Mouse (Mus musculus) midbrain, embryonic 12.5 days (tissue): Measurements from ENCODE around the gene Ttll9. TPM values are rescaled to one million over a fixed set of nuclear protein-coding genes. Genes with fewer than 3 reads are reported as not detected.

ENCODE experiments used
- ATAC-seq: fragments of 200-750 bp; cut with Nextera tagmentation; 2 replicates; pipeline ENCODE4 v1.8.0; 2017; ENCODE audit warnings: low read depth, moderate TSS enrichment, moderate library complexity; ENCODE audit not compliant: low FRiP score
- H3K27ac ChIP-seq: fragments of 300-500 bp; sonication (generic); replicated peaks from 2 replicates; pipeline ENCODE4 v1.5.1; 2016; ENCODE audit warnings: mild to moderate bottlenecking
- H3K27me3 ChIP-seq: fragments of 300-500 bp; sonication (generic); 2 replicates; pipeline ENCODE4 v1.6.1; 2016; ENCODE audit warnings: mild to moderate bottlenecking
- H3K36me3 ChIP-seq: fragments of 300-500 bp; sonication (generic); 2 replicates; pipeline ENCODE4 v1.6.1; 2016
- H3K4me1 ChIP-seq: fragments of 300-500 bp; sonication (generic); 2 replicates; pipeline ENCODE4 v1.6.1; 2016
- H3K4me2 ChIP-seq: fragments of 300-500 bp; sonication (generic); replicated peaks from 2 replicates; pipeline ENCODE4 v1.6.1; 2016; ENCODE audit warnings: mild to moderate bottlenecking, moderate library complexity
- H3K4me3 ChIP-seq: fragments of 300-500 bp; sonication (generic); 2 replicates; pipeline ENCODE4 v1.5.1; 2016; ENCODE audit warnings: mild to moderate bottlenecking
- H3K9ac ChIP-seq: fragments of 300-500 bp; sonication (generic); replicated peaks from 2 replicates; pipeline ENCODE4 v1.6.1; 2016; ENCODE audit warnings: mild to moderate bottlenecking, moderate library complexity
- H3K9me3 ChIP-seq: fragments of 300-500 bp; sonication (generic); 2 replicates; pipeline ENCODE4 v1.6.1; 2016; ENCODE audit warnings: mild to moderate bottlenecking
- WGBS: fragments of 180-500 bp; shearing (Covaris S2); methylation state at CpG from one replicate; pipeline ENCODE4 v1.1.7; 2016; 5-methylcytosine and 5-hydroxymethylcytosine counted together
- polyA plus RNA-seq: library from polyadenylated mRNA; unstranded; fragments of >200 nt; fragmentation: Nextera tagmentation; extraction: Ambion mirVana; gene quantifications from 2 replicates; pipeline ENCODE4 v1.2.1, GENCODE M21; 2016

Ttll9 gene
- polyA plus RNA-seq, 1 experiment from 2014 or later: 1.7 TPM

- H3K9me3 ChIP-seq: no peaks in the 10 kb centered on the region
These were observed 81.6 kb downstream of the Ttll9 start for GRCm38 (mm10) chr2:153043886-153044285.

GRCm38 (mm10) chr2:153045884-153046299 is 83.6 kb downstream of the Ttll9 start:
- H3K36me3 ChIP-seq: no peaks in the 10 kb centered on the region
- H3K4me2 ChIP-seq: no peak overlapping the region
- H3K27ac ChIP-seq: peak overlapping the region; percentile 17; the same call in 1 of the 2 replicates
- H3K9me3 ChIP-seq: no peaks in the 10 kb centered on the region
- WGBS: 48% methylated on average over 8 of the region's 8 CpGs
- peaks cover 13% of the 10 kb centered on the region for H3K4me1 ChIP-seq
- ATAC-seq: no peak
- H3K27me3 ChIP-seq: no peaks in the 10 kb centered on the region
- no peak overlapping the region for H3K4me3 ChIP-seq
- no peak overlapping the region for H3K9ac ChIP-seq

More at GRCm38 (mm10) chr2:153043886-153044285, 81.6 kb downstream of the Ttll9 start:
- Histone ChIP-seq H3K4me2 (no peak overlapping the region), H3K27me3 (no peaks in the 10 kb centered on the region), H3K36me3 (no peaks in the 10 kb centered on the region), H3K4me3 (no peak overlapping the region), H3K27ac (no peak overlapping the region), H3K4me1 (peaks cover 9% of the 10 kb centered on the region), H3K9ac (no peak overlapping the region)
- ATAC-seq: no peak
- 62% methylated on average over 3 of the region's 3 CpGs for WGBS

- ATAC-seq: no peak
- H3K4me2 ChIP-seq: no peak overlapping the region; the same call in 1 of the 2 replicates
These were observed 85.7 kb downstream of the Ttll9 start for GRCm38 (mm10) chr2:153047828-153048465.

GRCm38 (mm10) chr2:153049288-153049996 is 87.2 kb downstream of the Ttll9 start:
- Histone ChIP-seq H3K9me3 (no peaks in the 10 kb centered on the region), H3K4me3 (no peak overlapping the region), H3K27ac (no peak overlapping the region), H3K36me3 (peaks cover 6% of the 10 kb centered on the region; the same call in 1 of the 2 replicates), H3K4me2 (no peak overlapping the region), H3K27me3 (peaks cover 26% of the 10 kb centered on the region), H3K9ac (no peak overlapping the region), H3K4me1 (peaks cover 18% of the 10 kb centered on the region)
- 62% methylated on average over 9 of the region's 9 CpGs for WGBS
- ATAC-seq: no peak

More at GRCm38 (mm10) chr2:153047828-153048465, 85.7 kb downstream of the Ttll9 start:
- Histone ChIP-seq H3K27ac (no peak overlapping the region), H3K9ac (no peak overlapping the region), H3K27me3 (peaks cover 20% of the 10 kb centered on the region), H3K36me3 (no peaks in the 10 kb centered on the region), H3K4me3 (no peak overlapping the region), H3K9me3 (no peaks in the 10 kb centered on the region), H3K4me1 (peaks cover 18% of the 10 kb centered on the region)
- WGBS: 45% methylated on average over 17 of the region's 17 CpGs

GRCm38 (mm10) chr2:153049997-153050358 is 87.7 kb downstream of the Ttll9 start:
- Histone ChIP-seq H3K36me3 (peaks cover 10% of the 10 kb centered on the region; the same call in 1 of the 2 replicates), H3K9ac (no peak overlapping the region), H3K4me3 (no peak overlapping the region), H3K9me3 (no peaks in the 10 kb centered on the region), H3K27me3 (peaks cover 26% of the 10 kb centered on the region), H3K4me1 (peaks cover 18% of the 10 kb centered on the region), H3K27ac (no peak overlapping the region), H3K4me2 (no peak overlapping the region)
- no peak for ATAC-seq
- 87% methylated on average over 4 of the region's 4 CpGs for WGBS

- H3K27me3 ChIP-seq: peaks cover 26% of the 10 kb centered on the region
- no peak overlapping the region for H3K9ac ChIP-seq
- no peak overlapping the region for H3K4me2 ChIP-seq
- peaks cover 12% of the 10 kb centered on the region for H3K4me1 ChIP-seq
- H3K36me3 ChIP-seq: peaks cover 10% of the 10 kb centered on the region; the same call in 1 of the 2 replicates
- H3K27ac ChIP-seq: no peak overlapping the region
- no peak overlapping the region for H3K4me3 ChIP-seq
- WGBS: 81% methylated on average over 6 of the region's 6 CpGs
- no peaks in the 10 kb centered on the region for H3K9me3 ChIP-seq
- ATAC-seq: no peak
These were observed 88.8 kb downstream of the Ttll9 start for GRCm38 (mm10) chr2:153051095-153051494.

- Histone ChIP-seq H3K27ac (no peak overlapping the region), H3K4me2 (no peak overlapping the region), H3K27me3 (peaks cover 26% of the 10 kb centered on the region), H3K4me1 (peaks cover 10% of the 10 kb centered on the region; the same call in 1 of the 2 replicates), H3K36me3 (peaks cover 10% of the 10 kb centered on the region; the same call in 1 of the 2 replicates), H3K9me3 (no peaks in the 10 kb centered on the region), H3K9ac (no peak overlapping the region), H3K4me3 (no peak overlapping the region)
- no peak for ATAC-seq
- 83% methylated on average over 9 of the region's 9 CpGs for WGBS
These were observed 89.3 kb downstream of the Ttll9 start for GRCm38 (mm10) chr2:153051537-153051936.

- H3K4me3 ChIP-seq: no peak overlapping the region
- ATAC-seq: no peak
- WGBS: 10% methylated on average over 28 of the region's 30 CpGs
- peaks cover 9% of the 10 kb centered on the region; the same call in 1 of the 2 replicates for H3K4me1 ChIP-seq
- 0 out of 2 replicates have a peak overlapping the region, but pooled peaks have one; percentile 13 for H3K4me2 ChIP-seq
- peaks cover 26% of the 10 kb centered on the region for H3K27me3 ChIP-seq
- no peaks in the 10 kb centered on the region for H3K9me3 ChIP-seq
- H3K36me3 ChIP-seq: peaks cover 10% of the 10 kb centered on the region; the same call in 1 of the 2 replicates
- H3K9ac ChIP-seq: no peak overlapping the region
- H3K27ac ChIP-seq: no peak overlapping the region
These were observed 90.5 kb downstream of the Ttll9 start for GRCm38 (mm10) chr2:153052700-153053351.

GRCm38 (mm10) chr2:153053896-153054295 is 91.6 kb downstream of the Ttll9 start:
- ATAC-seq: no peak
- Histone ChIP-seq H3K4me1 (peaks cover 9% of the 10 kb centered on the region; the same call in 1 of the 2 replicates), H3K4me2 (no peak overlapping the region), H3K9me3 (no peaks in the 10 kb centered on the region), H3K9ac (no peak overlapping the region), H3K27me3 (peaks cover 26% of the 10 kb centered on the region), H3K36me3 (peaks cover 10% of the 10 kb centered on the region; the same call in 1 of the 2 replicates), H3K4me3 (no peak overlapping the region), H3K27ac (no peak overlapping the region)
- WGBS: 88% methylated on average over 8 of the region's 8 CpGs

GRCm38 (mm10) chr2:153055270-153055920 is 93.1 kb downstream of the Ttll9 start:
- Histone ChIP-seq H3K4me2 (no peak overlapping the region), H3K27ac (no peak overlapping the region), H3K27me3 (peaks cover 26% of the 10 kb centered on the region), H3K9me3 (no peaks in the 10 kb centered on the region), H3K36me3 (peaks cover 10% of the 10 kb centered on the region; the same call in 1 of the 2 replicates), H3K4me1 (peaks cover 5% of the 10 kb centered on the region; the same call in 1 of the 2 replicates), H3K9ac (no peak overlapping the region), H3K4me3 (no peak overlapping the region)
- WGBS: 61% methylated on average over 6 of the region's 6 CpGs
- ATAC-seq: no peak
